11 mouse cellular contexts compared by ENCODE assay signal in genomic region chr2:179170157-179170556, GRCm38 (mm10).
"Had no signal": no experiment of that assay in that cellular context is flagged by ENCODE, and none has a peak within 500 bp of the region (broad histone marks: within the 10 kb centered on the region; RNA-seq: fewer than 3 reads in every experiment).

No protein-coding gene starts in this region.

- DNase-seq: lung, adult 18-20 months; lung, postnatal 36 days; right cerebral cortex, postnatal 25 days; spleen, adult 18-20 months; thymus, adult 2 months; thymus, postnatal 25 days had no signal

- H3K4me3 ChIP-seq: left cerebral cortex, adult 2 months; limb, embryonic 15.5 days; midbrain, embryonic 13.5 days had no signal

- H3K9me3 ChIP-seq: limb, embryonic 15.5 days had no signal

- H3K9ac ChIP-seq: limb, embryonic 15.5 days; liver, embryonic 14.5 days; midbrain, embryonic 13.5 days had no signal

- H3K4me2 ChIP-seq: limb, embryonic 15.5 days; midbrain, embryonic 13.5 days had no signal

- H3K27ac ChIP-seq: left cerebral cortex, adult 2 months; limb, embryonic 15.5 days; liver, embryonic 14.5 days; midbrain, embryonic 13.5 days had no signal

- H3K36me3 ChIP-seq: limb, embryonic 15.5 days; midbrain, embryonic 13.5 days had no signal

- H3K27me3 ChIP-seq: limb, embryonic 15.5 days had no signal

- H3K4me1 ChIP-seq: limb, embryonic 15.5 days had no signal

- ATAC-seq: inflammation-experienced regulatory T-cells, adult 6 months; midbrain, embryonic 13.5 days had no signal
